Mouse (Mus musculus): ENCODE data around the gene Mettl26. TPM values are rescaled to one million over a fixed set of nuclear protein-coding genes. Genes with fewer than 3 reads are reported as not detected.
A peak's percentile ranks its signal among the peaks of the same experiment; 100 is the strongest.

Gene Mettl26
- total and polyA plus RNA-seq, 3 experiments = 12.7 to 30.5 (median 12.7) TPM

DNA sequence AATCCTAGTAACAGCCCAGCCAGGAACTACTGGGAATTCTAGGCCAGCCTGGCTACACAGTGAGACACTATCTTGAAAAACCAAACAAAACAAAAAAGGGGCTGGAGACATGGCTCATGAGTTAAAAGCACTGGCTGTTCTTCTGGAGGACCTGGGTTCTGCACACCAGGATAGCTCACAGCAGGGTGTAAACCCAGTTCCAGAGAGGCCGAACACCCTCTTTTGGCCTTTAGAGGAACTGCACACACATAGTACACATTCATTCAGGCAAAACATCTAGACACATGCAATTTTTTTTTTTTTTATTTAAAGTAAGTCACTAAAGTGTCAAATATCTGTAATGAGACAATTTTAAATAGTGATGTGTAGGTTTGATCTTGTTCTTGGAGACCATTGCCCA, 25.3 kb downstream of the Mettl26 start:
- Histone ChIP-seq H3K36me3 (ENCODE audit: control insufficient read depth, insufficient read depth, low read length) (no peaks in the 10 kb centered on the region), H3K4me3 (no peak overlapping the region), H3K4me1 (ENCODE audit: control insufficient read depth, insufficient read depth, low read length) (no peaks in the 10 kb centered on the region), H3K79me2 (replicated peaks; ENCODE audit: control insufficient read depth, insufficient read depth, low read length) (peaks cover 5% of the 10 kb centered on the region), H3K27me3 (ENCODE audit: control insufficient read depth, insufficient read depth, low read length) (no peaks in the 10 kb centered on the region), H3K9ac (ENCODE audit: low read depth, low read length) (no peak overlapping the region), H3K27ac (no peak overlapping the region)
- intact Hi-C loops (cut with DNase I) = no loop called here
- TF ChIP-seq POLR2A (IDR thresholded peaks at IDR 0.05; ENCODE audit: insufficient read depth, low read depth, low read length) (no peak), CTCF (IDR thresholded peaks at IDR 0.05) (0 out of 2 replicates have a peak, but pooled peaks have one; percentile 6)
- 95% methylated on average over 1 of the region's 1 CpGs for WGBS
- DNase-seq = no peak

- H3K27me3 ChIP-seq (ENCODE audit: control insufficient read depth, insufficient read depth, low read length) = no peaks in the 10 kb centered on the region
- intact Hi-C loops (cut with DNase I) = no loop called here
- TF ChIP-seq POLR2A (IDR thresholded peaks at IDR 0.05; ENCODE audit: insufficient read depth, low read depth, low read length) (no peak), EP300 (IDR thresholded peaks at IDR 0.05; ENCODE audit: insufficient read depth, low read depth, low read length) (no peak), CTCF (IDR thresholded peaks at IDR 0.05) (no peak)
- no peak overlapping the region for H3K4me3 ChIP-seq
- 82% methylated on average over 3 of the region's 3 CpGs for WGBS
- peaks cover 8% of the 10 kb centered on the region for H3K79me2 ChIP-seq (replicated peaks; ENCODE audit: control insufficient read depth, insufficient read depth, low read length)
- no peak overlapping the region for H3K27ac ChIP-seq
- H3K9ac ChIP-seq (ENCODE audit: low read depth, low read length) = no peak overlapping the region
- H3K36me3 ChIP-seq (ENCODE audit: control insufficient read depth, insufficient read depth, low read length) = no peaks in the 10 kb centered on the region
- H3K4me1 ChIP-seq (ENCODE audit: control insufficient read depth, insufficient read depth, low read length) = no peaks in the 10 kb centered on the region
- no peak for DNase-seq
These were observed 28.2 kb downstream of the Mettl26 start for GRCm38 (mm10) chr17:25903061-25903460.

DNA sequence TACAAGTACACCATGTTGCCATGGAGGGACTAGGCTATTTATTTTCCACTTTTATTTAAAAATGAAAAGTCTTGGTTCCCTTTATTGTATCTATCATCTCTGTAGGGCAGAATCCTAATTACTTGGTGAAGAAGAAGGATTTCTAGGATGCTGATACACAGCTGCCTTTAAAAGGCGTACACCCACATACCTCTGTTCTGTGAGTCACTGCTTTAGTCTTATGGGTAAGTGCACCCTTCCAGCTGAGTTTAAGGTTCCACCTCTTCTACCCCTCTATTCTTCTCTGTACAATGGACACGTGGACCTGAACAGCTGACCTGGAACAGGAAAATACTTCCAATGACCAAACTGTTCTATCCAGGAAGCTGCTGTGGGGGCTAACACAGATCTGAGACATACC, 32.8 kb downstream of the Mettl26 start:
- H3K4me3 ChIP-seq = no peak overlapping the region
- H3K79me2 ChIP-seq (replicated peaks; ENCODE audit: control insufficient read depth, insufficient read depth, low read length) = peaks cover 6% of the 10 kb centered on the region
- TF ChIP-seq EP300 (IDR thresholded peaks at IDR 0.05; ENCODE audit: insufficient read depth, low read depth, low read length) (no peak), CTCF (IDR thresholded peaks at IDR 0.05) (no peak), POLR2A (IDR thresholded peaks at IDR 0.05; ENCODE audit: insufficient read depth, low read depth, low read length) (no peak)
- no peak for DNase-seq
- H3K27ac ChIP-seq = no peak overlapping the region
- peaks cover 6% of the 10 kb centered on the region for H3K4me1 ChIP-seq (ENCODE audit: control insufficient read depth, insufficient read depth, low read length)
- H3K36me3 ChIP-seq (ENCODE audit: control insufficient read depth, insufficient read depth, low read length) = no peaks in the 10 kb centered on the region; the same call in none of the 2 replicates
- WGBS = 70% methylated on average over 2 of the region's 2 CpGs
- no peaks in the 10 kb centered on the region for H3K27me3 ChIP-seq (ENCODE audit: control insufficient read depth, insufficient read depth, low read length)
- intact Hi-C loops (cut with DNase I) = no loop called here
- H3K9ac ChIP-seq (ENCODE audit: low read depth, low read length) = no peak overlapping the region

- Histone ChIP-seq H3K4me3 (no peak overlapping the region), H3K79me2 (replicated peaks; ENCODE audit: control insufficient read depth, insufficient read depth, low read length) (peaks cover 3% of the 10 kb centered on the region), H3K27me3 (ENCODE audit: control insufficient read depth, insufficient read depth, low read length) (no peaks in the 10 kb centered on the region), H3K4me1 (ENCODE audit: control insufficient read depth, insufficient read depth, low read length) (peaks cover 19% of the 10 kb centered on the region), H3K9ac (ENCODE audit: low read depth, low read length) (no peak overlapping the region), H3K36me3 (ENCODE audit: control insufficient read depth, insufficient read depth, low read length) (no peaks in the 10 kb centered on the region; the same call in none of the 2 replicates), H3K27ac (peak overlapping the region; percentile 70)
- DNase-seq = peak; percentile 40 to 64
- peak; percentile 58; the same call in 1 of the 2 replicates for TF ChIP-seq EP300 (IDR thresholded peaks at IDR 0.05; ENCODE audit: insufficient read depth, low read depth, low read length)
- no peak for TF ChIP-seq CTCF (IDR thresholded peaks at IDR 0.05)
- no peak for TF ChIP-seq POLR2A (IDR thresholded peaks at IDR 0.05; ENCODE audit: insufficient read depth, low read depth, low read length)
- intact Hi-C loops (cut with DNase I) = no loop called here
- 73% methylated on average over 4 of the region's 4 CpGs for WGBS
These were observed 36.9 kb downstream of the Mettl26 start for GRCm38 (mm10) chr17:25911816-25912215.

DNA sequence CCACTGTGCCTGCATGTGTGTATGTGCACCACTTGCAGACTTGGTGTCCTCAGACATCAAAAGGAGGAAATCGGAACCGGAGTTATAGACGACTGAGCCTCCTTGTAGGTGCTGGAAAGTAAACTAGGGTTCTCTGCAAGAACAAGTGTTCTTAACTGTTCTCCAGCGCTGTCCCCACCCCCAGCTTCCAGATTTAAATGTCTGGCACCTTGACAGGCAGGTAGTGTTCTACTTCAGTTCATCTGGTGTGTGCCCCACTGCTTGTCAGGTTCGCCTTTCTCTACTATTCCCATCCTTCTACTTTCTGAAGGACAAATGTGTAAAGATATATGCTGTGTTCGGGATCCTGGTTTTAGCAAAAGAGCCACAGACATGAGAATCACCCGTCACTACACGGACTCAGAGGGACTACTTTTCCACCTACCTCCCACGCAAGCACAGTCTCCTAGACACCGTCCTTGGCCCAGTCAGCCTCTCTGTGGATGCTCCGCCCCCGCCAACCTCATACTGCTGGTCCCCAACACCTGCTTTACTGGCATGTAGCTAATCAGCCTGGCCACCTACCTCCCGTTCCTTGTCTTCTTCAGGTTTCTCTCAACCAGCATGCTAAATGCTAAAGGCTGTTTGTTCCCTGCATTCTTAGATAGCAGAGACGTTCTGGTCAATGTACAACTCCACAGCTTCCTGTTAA, 38.5 kb downstream of the Mettl26 start:
- intact Hi-C loops (cut with DNase I) = no loop called here
- H3K36me3 ChIP-seq (ENCODE audit: control insufficient read depth, insufficient read depth, low read length) = no peaks in the 10 kb centered on the region; the same call in none of the 2 replicates
- H3K4me3 ChIP-seq = peak overlapping the region; percentile 17

GRCm38 (mm10) chr17:25913877-25914275, 39.0 kb downstream of the Mettl26 start:
- intact Hi-C loops (cut with DNase I) = no loop called here
- peak; percentile 28 to 42 for DNase-seq
- 7% methylated on average over 1 of the region's 1 CpGs for WGBS
- TF ChIP-seq POLR2A (IDR thresholded peaks at IDR 0.05; ENCODE audit: insufficient read depth, low read depth, low read length) (no peak), CTCF (IDR thresholded peaks at IDR 0.05) (no peak), EP300 (IDR thresholded peaks at IDR 0.05; ENCODE audit: insufficient read depth, low read depth, low read length) (no peak)
- Histone ChIP-seq H3K4me3 (peak overlapping the region; percentile 17), H3K27ac (peak overlapping the region; percentile 86), H3K27me3 (ENCODE audit: control insufficient read depth, insufficient read depth, low read length) (no peaks in the 10 kb centered on the region), H3K79me2 (replicated peaks; ENCODE audit: control insufficient read depth, insufficient read depth, low read length) (peaks cover 4% of the 10 kb centered on the region), H3K9ac (ENCODE audit: low read depth, low read length) (peak overlapping the region; percentile 7), H3K4me1 (ENCODE audit: control insufficient read depth, insufficient read depth, low read length) (peaks cover 27% of the 10 kb centered on the region), H3K36me3 (ENCODE audit: control insufficient read depth, insufficient read depth, low read length) (no peaks in the 10 kb centered on the region; the same call in none of the 2 replicates)

More for the DNA sequence above, 38.5 kb downstream of the Mettl26 start:
- no peak for TF ChIP-seq POLR2A (IDR thresholded peaks at IDR 0.05; ENCODE audit: insufficient read depth, low read depth, low read length)
- no peak for TF ChIP-seq CTCF (IDR thresholded peaks at IDR 0.05)
- no peak for TF ChIP-seq EP300 (IDR thresholded peaks at IDR 0.05; ENCODE audit: insufficient read depth, low read depth, low read length)
- DNase-seq = peak; percentile 30 to 32
- Histone ChIP-seq H3K27ac (peak overlapping the region; percentile 86), H3K79me2 (replicated peaks; ENCODE audit: control insufficient read depth, insufficient read depth, low read length) (peaks cover under 1% of the 10 kb centered on the region), H3K4me1 (ENCODE audit: control insufficient read depth, insufficient read depth, low read length) (peaks cover 25% of the 10 kb centered on the region), H3K27me3 (ENCODE audit: control insufficient read depth, insufficient read depth, low read length) (no peaks in the 10 kb centered on the region), H3K9ac (ENCODE audit: low read depth, low read length) (peak overlapping the region; percentile 7)
- WGBS = 39% methylated on average over 14 of the region's 14 CpGs

Data from heart, adult 2 months (tissue).